Mouse (Mus musculus) neural tube, embryonic 14.5 days (tissue): ENCODE data around the gene Lrig1. TPM values are rescaled to one million over a fixed set of nuclear protein-coding genes. Genes with fewer than 3 reads are reported as not detected.

ENCODE experiments used
- ATAC-seq: fragments of 200-750 bp; cut with Nextera tagmentation; 2 replicates; pipeline ENCODE4 v1.8.0; 2017; ENCODE audit warnings: low read depth, mild to moderate bottlenecking, moderate TSS enrichment, moderate library complexity
- H3K27ac ChIP-seq: fragments of 300-500 bp; sonication (generic); 2 replicates; pipeline ENCODE4 v1.5.1; 2014; ENCODE audit warnings: low read depth, mild to moderate bottlenecking, control low read depth, low read length, moderate library complexity, mixed read lengths
- H3K27me3 ChIP-seq: fragments of 300-500 bp; sonication (generic); 2 replicates; pipeline ENCODE4 v1.6.1; 2014; ENCODE audit warnings: low read length; ENCODE audit not compliant: control insufficient read depth, insufficient read depth
- H3K36me3 ChIP-seq: fragments of 300-500 bp; sonication (generic); 2 replicates; pipeline ENCODE4 v1.6.1; 2014; ENCODE audit warnings: low read length, mixed read lengths; ENCODE audit not compliant: control insufficient read depth, insufficient read depth
- H3K4me1 ChIP-seq: fragments of 300-500 bp; sonication (generic); 2 replicates; pipeline ENCODE4 v1.6.1; 2014; ENCODE audit warnings: low read length; ENCODE audit not compliant: control insufficient read depth, insufficient read depth
- H3K4me2 ChIP-seq: fragments of 300-500 bp; sonication (generic); 2 replicates; pipeline ENCODE4 v1.6.1; 2014; ENCODE audit warnings: mild to moderate bottlenecking, low read depth, low read length, control low read depth
- H3K4me3 ChIP-seq: fragments of 300-500 bp; sonication (generic); 2 replicates; pipeline ENCODE4 v1.5.1; 2014; ENCODE audit warnings: low read depth, low read length, control low read depth, mixed read lengths
- H3K9ac ChIP-seq: fragments of 300-500 bp; sonication (generic); replicated peaks from 2 replicates; pipeline ENCODE4 v1.6.1; 2014; ENCODE audit warnings: low read depth, mild to moderate bottlenecking, control low read depth, low read length, mixed read lengths
- H3K9me3 ChIP-seq: fragments of 300-500 bp; sonication (generic); 2 replicates; pipeline ENCODE4 v1.6.1; 2016; ENCODE audit warnings: low read length; ENCODE audit not compliant: control insufficient read depth
- WGBS: fragments of 180-500 bp; shearing (Covaris S2); extraction: QIAGEN DNeasy Blood & Tissue Kit; methylation state at CpG from one replicate; pipeline ENCODE4 v1.1.7; 2014; 5-methylcytosine and 5-hydroxymethylcytosine counted together
- polyA plus RNA-seq: library from polyadenylated mRNA; unstranded; fragments of >200 nt; fragmentation: Nextera tagmentation; extraction: Ambion mirVana; gene quantifications from 2 replicates; pipeline ENCODE4 v1.2.1, GENCODE M21; 2014

Lrig1 gene
- polyA plus RNA-seq, 1 experiment from 2014 or later = 25.2 TPM

- H3K27me3 ChIP-seq = no peaks in the 10 kb centered on the region
- 91% methylated on average over 15 of the region's 15 CpGs for WGBS
- no peak for ATAC-seq
Measured at GRCm38 (mm10) chr6:94718607-94719346, 18.8 kb upstream of the Lrig1 start.

GRCm38 (mm10) chr6:94717705-94718489 is 17.9 kb upstream of the Lrig1 start:
- 63% methylated on average over 7 of the region's 7 CpGs for WGBS
- H3K4me1 ChIP-seq = no peaks in the 10 kb centered on the region

More at GRCm38 (mm10) chr6:94718607-94719346, 18.8 kb upstream of the Lrig1 start:
- Histone ChIP-seq H3K27ac (no peak overlapping the region), H3K36me3 (no peaks in the 10 kb centered on the region), H3K9ac (no peak overlapping the region), H3K4me2 (no peak overlapping the region), H3K4me3 (no peak overlapping the region), H3K9me3 (no peaks in the 10 kb centered on the region), H3K4me1 (no peaks in the 10 kb centered on the region)

GRCm38 (mm10) chr6:94715645-94715940 is 15.6 kb upstream of the Lrig1 start:
- 4% methylated on average over 4 of the region's 4 CpGs for WGBS
- Histone ChIP-seq H3K27ac (no peak overlapping the region), H3K4me3 (no peak overlapping the region), H3K36me3 (no peaks in the 10 kb centered on the region), H3K9me3 (no peaks in the 10 kb centered on the region), H3K4me2 (no peak overlapping the region), H3K4me1 (no peaks in the 10 kb centered on the region), H3K27me3 (no peaks in the 10 kb centered on the region), H3K9ac (no peak overlapping the region)
- ATAC-seq = no peak

More at GRCm38 (mm10) chr6:94717705-94718489, 17.9 kb upstream of the Lrig1 start:
- H3K4me2 ChIP-seq = no peak overlapping the region
- no peaks in the 10 kb centered on the region for H3K9me3 ChIP-seq
- no peak overlapping the region for H3K27ac ChIP-seq
- ATAC-seq = peak; percentile 80; the same call in 1 of the 2 replicates
- no peak overlapping the region for H3K9ac ChIP-seq
- no peaks in the 10 kb centered on the region for H3K27me3 ChIP-seq
- no peaks in the 10 kb centered on the region for H3K36me3 ChIP-seq
- no peak overlapping the region for H3K4me3 ChIP-seq

DNA sequence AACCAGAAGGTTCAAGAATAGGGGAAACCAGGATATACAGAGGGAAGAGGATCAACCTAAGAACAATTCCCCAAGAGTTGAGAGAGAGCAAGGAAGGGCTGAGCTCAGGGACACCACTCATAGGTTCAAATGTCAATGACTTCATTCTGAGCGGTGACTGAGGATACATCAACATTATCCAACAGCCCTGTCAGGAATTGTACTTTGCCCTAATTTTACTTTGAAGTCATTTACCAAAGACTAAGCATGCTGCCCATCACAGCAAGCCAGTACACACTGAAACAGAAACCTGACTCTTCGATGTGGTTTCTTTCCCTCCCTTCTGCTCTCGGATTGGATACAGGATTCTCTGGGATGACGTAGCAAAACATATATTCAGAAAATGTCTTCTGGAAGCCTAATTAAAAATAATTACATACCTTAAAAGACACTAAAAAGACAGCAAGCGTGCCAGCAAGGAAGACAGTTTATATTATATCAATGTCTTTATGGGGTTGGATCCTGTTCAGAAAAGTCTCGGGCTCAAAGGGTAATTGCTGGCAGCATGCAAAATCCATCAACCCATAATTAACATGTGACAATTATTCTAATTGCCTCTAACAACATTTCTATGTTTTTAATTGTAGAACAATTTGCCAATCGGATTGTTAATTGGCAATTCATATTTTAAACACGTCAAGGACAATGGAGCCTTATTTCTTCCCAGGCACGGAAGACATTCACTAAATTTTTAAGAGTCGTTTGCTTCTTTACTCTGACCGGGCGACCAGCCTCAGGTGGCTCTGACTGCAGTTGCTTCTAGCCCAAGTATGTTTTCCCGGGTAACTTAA is 15.1 kb upstream of the Lrig1 start:
- Histone ChIP-seq H3K36me3 (no peaks in the 10 kb centered on the region), H3K27ac (no peak overlapping the region), H3K4me1 (no peaks in the 10 kb centered on the region), H3K9me3 (no peaks in the 10 kb centered on the region), H3K27me3 (no peaks in the 10 kb centered on the region), H3K4me2 (no peak overlapping the region), H3K4me3 (no peak overlapping the region), H3K9ac (no peak overlapping the region)
- WGBS = 25% methylated on average over 13 of the region's 13 CpGs
- ATAC-seq = no peak

GRCm38 (mm10) chr6:94709832-94710231 is 9.9 kb upstream of the Lrig1 start:
- Histone ChIP-seq H3K9me3 (no peaks in the 10 kb centered on the region), H3K4me3 (no peak overlapping the region), H3K9ac (no peak overlapping the region), H3K4me2 (no peak overlapping the region), H3K36me3 (no peaks in the 10 kb centered on the region), H3K27ac (no peak overlapping the region), H3K4me1 (no peaks in the 10 kb centered on the region), H3K27me3 (no peaks in the 10 kb centered on the region)
- 46% methylated on average over 3 of the region's 3 CpGs for WGBS
- no peak for ATAC-seq

- no peak overlapping the region for H3K9ac ChIP-seq
- H3K36me3 ChIP-seq = no peaks in the 10 kb centered on the region
- H3K9me3 ChIP-seq = no peaks in the 10 kb centered on the region
- no peaks in the 10 kb centered on the region for H3K4me1 ChIP-seq
- H3K4me2 ChIP-seq = no peak overlapping the region
- 83% methylated on average over 1 of the region's 1 CpGs for WGBS
- no peak overlapping the region for H3K27ac ChIP-seq
- no peaks in the 10 kb centered on the region for H3K27me3 ChIP-seq
- H3K4me3 ChIP-seq = no peak overlapping the region
- ATAC-seq = no peak
Measured at GRCm38 (mm10) chr6:94709150-94709549, 9.2 kb upstream of the Lrig1 start.

- Histone ChIP-seq H3K9ac (no peak overlapping the region), H3K27me3 (no peaks in the 10 kb centered on the region), H3K4me3 (no peak overlapping the region), H3K4me2 (no peak overlapping the region), H3K4me1 (no peaks in the 10 kb centered on the region), H3K9me3 (no peaks in the 10 kb centered on the region), H3K36me3 (no peaks in the 10 kb centered on the region), H3K27ac (no peak overlapping the region)
- ATAC-seq = no peak
- 81% methylated on average over 5 of the region's 5 CpGs for WGBS
Measured at GRCm38 (mm10) chr6:94707254-94707653, 7.3 kb upstream of the Lrig1 start.

- Histone ChIP-seq H3K36me3 (no peaks in the 10 kb centered on the region), H3K9me3 (no peaks in the 10 kb centered on the region), H3K27me3 (no peaks in the 10 kb centered on the region), H3K27ac (no peak overlapping the region), H3K9ac (no peak overlapping the region), H3K4me1 (no peaks in the 10 kb centered on the region), H3K4me3 (no peak overlapping the region), H3K4me2 (no peak overlapping the region)
- no peak for ATAC-seq
- 70% methylated on average over 1 of the region's 1 CpGs for WGBS
Measured at GRCm38 (mm10) chr6:94705931-94706330, 6.0 kb upstream of the Lrig1 start.
